Mouse (Mus musculus): Measurements from ENCODE around the gene Sugct. TPM values are rescaled to one million over a fixed set of nuclear protein-coding genes. Genes with fewer than 3 reads are reported as not detected.
"Not testable (repeated sequence)": the region's sequence is repeated elsewhere in the genome, so short reads cannot be mapped to it uniquely, and the experiment has no call there.

The Sugct gene
- polyA plus RNA-seq, 1 experiment from 2014 or later: 4.7 TPM

DNA sequence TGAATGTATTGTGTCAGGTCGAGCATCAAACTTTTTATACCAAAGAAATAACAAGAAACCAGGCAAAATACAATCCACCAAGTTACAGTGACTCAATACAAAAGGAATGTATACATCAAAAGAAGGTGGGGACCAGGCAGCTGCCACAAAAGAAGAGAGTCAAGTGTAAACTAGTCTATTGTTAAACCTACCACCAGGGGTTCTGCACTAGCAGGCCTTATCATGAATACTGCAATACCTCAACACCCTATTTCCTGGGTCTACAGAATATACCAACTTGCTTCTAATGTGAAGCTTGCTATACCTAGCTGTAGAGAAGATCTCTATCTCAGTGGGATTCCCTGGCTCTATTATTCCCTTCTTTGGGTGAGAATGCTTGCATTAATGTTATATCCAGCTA is 237.4 kb downstream of the Sugct start:
- not testable (repeated sequence) for H3K4me1 ChIP-seq (ENCODE audit: control insufficient read depth, insufficient read depth, low read length); H3K27ac ChIP-seq (ENCODE audit: low read length); H3K4me2 ChIP-seq (replicated peaks; ENCODE audit: low read depth, low read length); ATAC-seq (ENCODE audit: insufficient number of reproducible peaks, insufficient read depth, low FRiP score, low read depth); H3K36me3 ChIP-seq (ENCODE audit: control insufficient read depth, insufficient read depth, low read length); H3K27me3 ChIP-seq (ENCODE audit: control insufficient read depth, insufficient read depth, low read length); H3K9me3 ChIP-seq (ENCODE audit: control insufficient read depth, low read depth, low read length); H3K9ac ChIP-seq (replicated peaks; ENCODE audit: low read depth, low read length); H3K4me3 ChIP-seq (ENCODE audit: low read depth, low read length)
- 58% methylated on average over 1 of the region's 1 CpGs for WGBS

DNA sequence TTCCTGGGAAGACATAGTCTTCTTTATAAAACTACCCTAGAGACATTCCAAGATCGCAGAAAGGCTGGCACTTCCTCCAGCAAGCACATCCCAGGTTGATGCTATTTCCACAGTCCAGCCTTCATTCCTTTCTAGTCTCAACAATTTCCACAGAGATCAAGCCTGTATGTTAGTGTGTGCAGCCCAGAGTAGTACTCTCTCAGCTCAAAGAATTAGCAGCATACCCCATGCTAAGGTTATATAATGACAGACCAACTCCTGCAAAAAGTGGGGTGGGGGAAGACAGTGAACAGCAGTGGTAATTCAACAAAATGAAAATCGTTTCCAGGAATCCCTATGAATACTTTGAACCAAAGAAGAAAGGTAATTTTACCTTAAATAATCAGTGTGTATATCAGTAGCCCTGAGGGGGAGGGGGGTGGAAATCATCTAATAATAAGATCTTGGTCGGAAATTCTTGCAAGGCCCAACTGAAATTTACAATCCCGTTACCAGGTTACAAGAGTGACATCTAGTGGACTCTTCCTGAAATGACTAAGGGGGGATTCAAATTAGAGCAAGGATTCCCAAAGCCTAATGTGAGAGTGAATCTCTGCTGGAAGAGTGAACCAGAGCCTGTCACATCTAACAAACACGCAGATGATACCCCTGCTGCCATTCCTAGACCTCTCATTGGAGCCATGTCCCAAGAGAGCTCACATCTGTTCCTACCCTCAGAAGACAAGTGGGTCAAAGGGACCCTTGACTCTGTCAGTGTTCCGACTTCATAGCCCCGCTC is 263.0 kb downstream of the Sugct start:
- H3K9ac ChIP-seq (replicated peaks; ENCODE audit: low read depth, low read length): no peak overlapping the region
- no peak overlapping the region for H3K27ac ChIP-seq (ENCODE audit: low read length)
- no peak for ATAC-seq (ENCODE audit: insufficient number of reproducible peaks, insufficient read depth, low FRiP score, low read depth)
- 0 out of 2 replicates have a peak, but pooled peaks cover 3% of the 10 kb centered on the region for H3K4me1 ChIP-seq (ENCODE audit: control insufficient read depth, insufficient read depth, low read length)
- H3K4me3 ChIP-seq (ENCODE audit: low read depth, low read length): no peak overlapping the region
- WGBS: 46% methylated on average over 7 of the region's 7 CpGs
- no peaks in the 10 kb centered on the region for H3K27me3 ChIP-seq (ENCODE audit: control insufficient read depth, insufficient read depth, low read length)
- no peaks in the 10 kb centered on the region for H3K36me3 ChIP-seq (ENCODE audit: control insufficient read depth, insufficient read depth, low read length)
- no peak overlapping the region for H3K4me2 ChIP-seq (replicated peaks; ENCODE audit: low read depth, low read length)
- H3K9me3 ChIP-seq (ENCODE audit: control insufficient read depth, low read depth, low read length): no peaks in the 10 kb centered on the region

DNA sequence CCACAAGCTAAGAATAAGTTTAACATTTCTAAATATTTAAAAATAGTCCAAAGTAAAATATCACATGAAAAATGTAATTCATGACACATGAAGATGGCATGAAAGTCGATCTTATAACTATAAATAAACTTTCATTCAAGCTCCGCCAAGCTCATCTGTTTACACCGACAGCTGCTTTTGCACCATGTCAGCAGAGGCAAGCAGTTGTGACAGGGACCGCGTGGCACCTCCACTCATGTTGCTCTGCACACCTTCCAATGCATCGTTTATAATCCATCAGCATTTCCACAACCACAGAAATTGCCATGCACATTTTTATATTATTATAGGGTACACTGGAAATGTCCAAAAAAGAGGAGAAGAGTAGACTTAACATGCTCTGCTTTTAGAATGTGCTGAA is 273.5 kb downstream of the Sugct start:
- no peaks in the 10 kb centered on the region for H3K36me3 ChIP-seq (ENCODE audit: control insufficient read depth, insufficient read depth, low read length)
- H3K27ac ChIP-seq (ENCODE audit: low read length): no peak overlapping the region
- no peaks in the 10 kb centered on the region for H3K4me1 ChIP-seq (ENCODE audit: control insufficient read depth, insufficient read depth, low read length)
- H3K4me2 ChIP-seq (replicated peaks; ENCODE audit: low read depth, low read length): no peak overlapping the region
- no peaks in the 10 kb centered on the region for H3K9me3 ChIP-seq (ENCODE audit: control insufficient read depth, low read depth, low read length)
- ATAC-seq (ENCODE audit: insufficient number of reproducible peaks, insufficient read depth, low FRiP score, low read depth): no peak
- no peaks in the 10 kb centered on the region for H3K27me3 ChIP-seq (ENCODE audit: control insufficient read depth, insufficient read depth, low read length)
- WGBS: 60% methylated on average over 6 of the region's 6 CpGs
- no peak overlapping the region for H3K9ac ChIP-seq (replicated peaks; ENCODE audit: low read depth, low read length)
- H3K4me3 ChIP-seq (ENCODE audit: low read depth, low read length): no peak overlapping the region

DNA sequence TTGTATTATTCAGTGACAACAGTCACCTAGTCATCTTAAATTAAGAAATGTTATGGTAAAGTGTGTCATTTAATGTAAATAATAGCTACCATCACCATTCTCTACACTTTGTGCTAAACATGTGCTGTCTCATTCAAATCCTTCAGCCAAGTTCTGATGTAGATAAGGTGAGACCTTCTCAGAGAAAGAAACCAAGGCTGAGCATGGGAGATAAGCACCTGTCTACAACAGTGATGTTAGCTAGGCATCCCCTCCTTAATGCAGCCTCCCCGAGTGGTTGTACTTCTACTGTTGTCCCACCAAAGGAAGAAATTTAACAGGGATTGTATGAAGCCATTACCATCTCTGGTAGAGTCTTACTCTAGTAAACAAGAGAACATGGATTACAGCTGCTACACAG is 274.8 kb downstream of the Sugct start:
- no peak overlapping the region for H3K4me2 ChIP-seq (replicated peaks; ENCODE audit: low read depth, low read length)
- 76% methylated on average over 1 of the region's 1 CpGs for WGBS
- ATAC-seq (ENCODE audit: insufficient number of reproducible peaks, insufficient read depth, low FRiP score, low read depth): no peak
- H3K4me3 ChIP-seq (ENCODE audit: low read depth, low read length): no peak overlapping the region
- H3K27me3 ChIP-seq (ENCODE audit: control insufficient read depth, insufficient read depth, low read length): no peaks in the 10 kb centered on the region
- no peak overlapping the region for H3K27ac ChIP-seq (ENCODE audit: low read length)
- no peaks in the 10 kb centered on the region for H3K36me3 ChIP-seq (ENCODE audit: control insufficient read depth, insufficient read depth, low read length)
- no peak overlapping the region for H3K9ac ChIP-seq (replicated peaks; ENCODE audit: low read depth, low read length)
- no peaks in the 10 kb centered on the region for H3K4me1 ChIP-seq (ENCODE audit: control insufficient read depth, insufficient read depth, low read length)
- no peaks in the 10 kb centered on the region for H3K9me3 ChIP-seq (ENCODE audit: control insufficient read depth, low read depth, low read length)

DNA sequence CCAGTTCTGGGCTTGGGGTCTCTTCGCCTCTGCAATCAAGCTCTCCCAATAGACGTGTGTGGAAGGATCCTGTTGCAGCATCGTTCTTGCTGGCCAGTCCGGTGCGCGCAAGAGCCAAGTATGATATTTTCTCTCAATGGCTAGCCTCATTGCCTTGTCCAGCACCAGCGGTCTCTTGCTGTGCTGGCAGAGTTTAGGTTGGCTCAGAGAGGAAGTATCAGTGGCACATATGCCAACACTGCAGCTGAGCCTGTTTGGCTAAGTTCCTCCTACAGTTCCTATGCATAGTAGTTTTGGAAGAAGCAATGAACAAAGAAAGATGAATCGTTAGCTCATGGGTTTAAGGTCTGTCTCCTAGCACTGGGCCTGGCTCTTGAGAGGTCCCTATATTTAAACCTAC is 352.5 kb downstream of the Sugct start:
- no peak overlapping the region for H3K4me2 ChIP-seq (replicated peaks; ENCODE audit: low read depth, low read length)
- H3K27me3 ChIP-seq (ENCODE audit: control insufficient read depth, insufficient read depth, low read length): no peaks in the 10 kb centered on the region
- no peak overlapping the region for H3K27ac ChIP-seq (ENCODE audit: low read length)
- no peak overlapping the region for H3K9ac ChIP-seq (replicated peaks; ENCODE audit: low read depth, low read length)
- H3K4me3 ChIP-seq (ENCODE audit: low read depth, low read length): no peak overlapping the region
- H3K9me3 ChIP-seq (ENCODE audit: control insufficient read depth, low read depth, low read length): no peaks in the 10 kb centered on the region
- WGBS: 92% methylated on average over 8 of the region's 8 CpGs
- ATAC-seq (ENCODE audit: insufficient number of reproducible peaks, insufficient read depth, low FRiP score, low read depth): no peak
- H3K4me1 ChIP-seq (ENCODE audit: control insufficient read depth, insufficient read depth, low read length): no peaks in the 10 kb centered on the region
- H3K36me3 ChIP-seq (ENCODE audit: control insufficient read depth, insufficient read depth, low read length): no peaks in the 10 kb centered on the region

DNA sequence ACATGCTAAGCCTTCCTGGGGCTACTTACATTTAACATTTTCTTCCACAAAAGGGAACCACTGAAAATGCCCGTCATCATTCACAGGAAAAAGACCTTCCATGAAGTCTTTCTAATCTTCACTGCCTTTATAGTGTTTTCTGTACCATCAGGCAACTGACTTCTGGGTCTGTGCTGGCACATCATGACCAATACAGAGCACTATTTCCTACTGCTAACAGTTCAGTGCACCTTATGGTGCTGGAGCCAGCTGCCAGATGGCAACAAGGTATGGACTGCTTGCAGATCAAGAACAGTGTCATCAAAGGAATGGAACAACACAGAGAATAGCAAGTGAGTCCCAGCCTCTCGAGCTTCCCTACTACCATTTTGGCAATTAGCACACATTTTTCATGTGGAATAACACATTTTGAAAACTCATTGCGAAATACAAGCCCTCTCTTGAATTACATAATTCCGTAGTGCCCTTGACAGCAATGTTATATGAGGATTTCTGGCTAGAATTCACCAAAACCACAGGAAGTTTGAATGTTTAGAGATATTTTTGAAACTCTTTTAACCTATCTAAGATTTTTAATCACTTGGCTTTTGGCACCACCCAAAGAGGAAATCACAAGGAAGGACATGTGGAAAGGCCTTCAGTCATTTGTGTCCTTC is 359.3 kb downstream of the Sugct start:
- no peak for ATAC-seq (ENCODE audit: insufficient number of reproducible peaks, insufficient read depth, low FRiP score, low read depth)
- WGBS: 81% methylated on average over 4 of the region's 4 CpGs
- H3K36me3 ChIP-seq (ENCODE audit: control insufficient read depth, insufficient read depth, low read length): no peaks in the 10 kb centered on the region
- H3K4me1 ChIP-seq (ENCODE audit: control insufficient read depth, insufficient read depth, low read length): no peaks in the 10 kb centered on the region
- no peak overlapping the region for H3K9ac ChIP-seq (replicated peaks; ENCODE audit: low read depth, low read length)
- H3K9me3 ChIP-seq (ENCODE audit: control insufficient read depth, low read depth, low read length): no peaks in the 10 kb centered on the region
- no peak overlapping the region for H3K4me2 ChIP-seq (replicated peaks; ENCODE audit: low read depth, low read length)
- no peak overlapping the region for H3K4me3 ChIP-seq (ENCODE audit: low read depth, low read length)
- no peak overlapping the region for H3K27ac ChIP-seq (ENCODE audit: low read length)
- no peaks in the 10 kb centered on the region for H3K27me3 ChIP-seq (ENCODE audit: control insufficient read depth, insufficient read depth, low read length)

DNA sequence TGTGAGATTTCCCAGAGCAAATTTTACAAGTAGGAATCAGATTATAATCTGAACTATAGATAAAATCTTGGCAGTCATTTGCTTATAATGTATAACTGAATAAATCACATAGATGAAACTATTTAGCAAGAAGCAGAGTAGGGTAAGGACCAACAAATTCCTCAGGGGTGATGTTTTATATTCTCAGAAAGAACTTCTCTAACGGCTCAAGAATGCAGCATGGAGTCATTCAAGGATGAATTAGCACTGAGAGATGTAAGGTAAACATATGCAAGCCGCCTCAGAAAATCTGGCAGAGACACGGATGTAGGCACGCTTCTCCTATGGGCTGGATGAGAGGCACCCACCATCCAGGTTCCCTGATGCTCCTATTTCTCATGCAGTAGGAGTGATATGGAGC is 368.5 kb downstream of the Sugct start:
- Histone ChIP-seq H3K36me3 (ENCODE audit: control insufficient read depth, insufficient read depth, low read length) (no peaks in the 10 kb centered on the region), H3K27me3 (ENCODE audit: control insufficient read depth, insufficient read depth, low read length) (no peaks in the 10 kb centered on the region), H3K4me2 (replicated peaks; ENCODE audit: low read depth, low read length) (no peak overlapping the region), H3K4me1 (ENCODE audit: control insufficient read depth, insufficient read depth, low read length) (no peaks in the 10 kb centered on the region), H3K9me3 (ENCODE audit: control insufficient read depth, low read depth, low read length) (no peaks in the 10 kb centered on the region), H3K9ac (replicated peaks; ENCODE audit: low read depth, low read length) (no peak overlapping the region), H3K27ac (ENCODE audit: low read length) (no peak overlapping the region), H3K4me3 (ENCODE audit: low read depth, low read length) (no peak overlapping the region)
- no peak for ATAC-seq (ENCODE audit: insufficient number of reproducible peaks, insufficient read depth, low FRiP score, low read depth)
- 44% methylated on average over 4 of the region's 4 CpGs for WGBS

DNA sequence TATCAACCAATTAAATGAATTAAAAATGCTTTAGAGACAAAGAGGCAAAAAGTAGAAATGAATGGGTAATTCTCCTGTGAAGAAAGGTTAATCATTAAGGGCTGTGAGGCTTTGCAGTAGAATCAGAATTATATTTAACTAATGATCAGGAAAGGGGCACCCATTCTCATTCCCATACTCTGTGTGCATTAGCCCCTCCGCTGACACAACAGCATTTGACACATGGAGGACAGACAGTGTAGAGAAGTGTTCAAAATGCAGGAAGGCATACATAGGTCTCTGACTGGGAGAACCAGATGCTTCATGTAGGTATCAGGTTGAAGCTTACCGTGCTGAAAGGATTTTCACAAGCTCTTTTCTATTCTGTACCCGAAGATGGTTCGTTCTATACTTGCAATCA is 393.8 kb downstream of the Sugct start:
- Histone ChIP-seq H3K4me3 (ENCODE audit: low read depth, low read length) (no peak overlapping the region), H3K27ac (ENCODE audit: low read length) (no peak overlapping the region), H3K27me3 (ENCODE audit: control insufficient read depth, insufficient read depth, low read length) (no peaks in the 10 kb centered on the region), H3K4me2 (replicated peaks; ENCODE audit: low read depth, low read length) (no peak overlapping the region), H3K9me3 (ENCODE audit: control insufficient read depth, low read depth, low read length) (no peaks in the 10 kb centered on the region), H3K4me1 (ENCODE audit: control insufficient read depth, insufficient read depth, low read length) (no peaks in the 10 kb centered on the region), H3K36me3 (ENCODE audit: control insufficient read depth, insufficient read depth, low read length) (no peaks in the 10 kb centered on the region), H3K9ac (replicated peaks; ENCODE audit: low read depth, low read length) (no peak overlapping the region)
- WGBS: 89% methylated on average over 4 of the region's 4 CpGs
- no peak for ATAC-seq (ENCODE audit: insufficient number of reproducible peaks, insufficient read depth, low FRiP score, low read depth)
